Mouse (Mus musculus) limb, embryonic 14.5 days (tissue): ENCODE measurements around the gene Tnfaip3. TPM values are rescaled to one million over a fixed set of nuclear protein-coding genes. Genes with fewer than 3 reads are reported as not detected.

Source experiments
- ATAC-seq: fragments of 200-750 bp; cut with Nextera tagmentation; 2 replicates; pipeline ENCODE4 v1.8.0; 2017; ENCODE audit warnings: low read depth, moderate number of reproducible peaks, moderate TSS enrichment; ENCODE audit not compliant: low FRiP score
- DNase-seq: peaks from one replicate; pipeline ENCODE4 v3.0.0-alpha.2; 2015; ENCODE audit warnings: low spot score
- H3K27ac ChIP-seq: fragments of 300-500 bp; sonication (generic); replicated peaks from 2 replicates; pipeline ENCODE4 v1.5.1; 2014; ENCODE audit warnings: low read depth, mild to moderate bottlenecking, low read length, moderate library complexity, mixed read lengths
- H3K27me3 ChIP-seq: fragments of 300-500 bp; sonication (generic); 2 replicates; pipeline ENCODE4 v1.6.1; 2014; ENCODE audit warnings: low read length, mixed read lengths; ENCODE audit not compliant: control insufficient read depth, insufficient read depth
- H3K36me3 ChIP-seq: fragments of 300-500 bp; sonication (generic); 2 replicates; pipeline ENCODE4 v1.6.1; 2014; ENCODE audit warnings: mild to moderate bottlenecking, low read length, moderate library complexity, mixed read lengths; ENCODE audit not compliant: control insufficient read depth, insufficient read depth
- H3K4me1 ChIP-seq: fragments of 300-500 bp; sonication (generic); 2 replicates; pipeline ENCODE4 v1.6.1; 2014; ENCODE audit warnings: antibody characterized with exemption, low read length, mixed read lengths; ENCODE audit not compliant: control insufficient read depth, insufficient read depth
- H3K4me2 ChIP-seq: fragments of 300-500 bp; sonication (generic); replicated peaks from 2 replicates; pipeline ENCODE4 v1.6.1; 2014; ENCODE audit warnings: low read depth, mild to moderate bottlenecking, low read length, moderate library complexity; ENCODE audit not compliant: severe bottlenecking
- H3K4me3 ChIP-seq: fragments of 300-500 bp; sonication (generic); replicated peaks from 2 replicates; pipeline ENCODE4 v1.5.1; 2014; ENCODE audit warnings: low read length
- H3K9ac ChIP-seq: fragments of 300-500 bp; sonication (generic); 2 replicates; pipeline ENCODE4 v1.6.1; 2014; ENCODE audit warnings: mild to moderate bottlenecking, low read depth, low read length, moderate library complexity; ENCODE audit not compliant: severe bottlenecking
- H3K9me3 ChIP-seq: fragments of 300-500 bp; sonication (generic); 2 replicates; pipeline ENCODE4 v1.6.1; 2016; ENCODE audit warnings: low read length; ENCODE audit not compliant: control insufficient read depth
- POLR2A ChIP-seq: fragments of 200-500 bp; IDR thresholded peaks from 2 replicates; pipeline ENCODE4 v1.8.0; 2012; ENCODE audit warnings: inconsistent platforms, mild to moderate bottlenecking, moderate library complexity, borderline replicate concordance; ENCODE audit not compliant: insufficient read depth, insufficient read length; ENCODE audit errors: extremely low read depth
- WGBS: fragments of 180-500 bp; shearing (Covaris S2); extraction: QIAGEN DNeasy Blood & Tissue Kit; methylation state at CpG from one replicate; pipeline ENCODE4 v1.1.7; 2014; 5-methylcytosine and 5-hydroxymethylcytosine counted together
- polyA plus RNA-seq, 2 experiments: library from polyadenylated mRNA; depleted of rRNA in 1 of 2; stranded (reverse) in 1 of 2; unstranded in 1 of 2; fragments of >200 nt; fragmentation: Nextera tagmentation in 1 of 2; extraction: Ambion mirVana in 1 of 2; gene quantifications; 2 replicates each; pipeline versions ENCODE4 v1.2.1 to v1.2.3; 2012 to 2014

The Tnfaip3 gene
- polyA plus RNA-seq, 2 experiments = 4.4 to 4.9 TPM

DNA sequence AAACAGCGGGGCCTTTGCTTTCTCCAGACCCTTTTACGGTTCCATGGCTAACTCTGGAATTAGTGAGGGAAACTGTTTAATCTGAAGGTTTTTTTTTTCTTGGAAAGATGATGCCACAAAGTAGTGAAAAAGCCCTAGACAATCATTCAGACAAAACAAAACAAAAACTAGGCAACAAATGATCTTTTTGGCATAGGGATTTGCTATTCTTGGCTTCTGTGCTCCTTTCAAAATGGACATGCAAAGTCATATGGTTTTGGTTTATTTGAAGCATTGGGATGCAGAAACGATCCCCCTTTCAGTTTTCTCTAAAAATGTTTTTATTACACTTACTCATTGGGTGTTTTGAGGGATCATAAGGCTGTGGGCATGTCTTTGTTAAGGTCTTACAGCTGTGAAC lies 41.0 kb downstream of the Tnfaip3 start:
- ATAC-seq = no peak
- Histone ChIP-seq H3K4me1 (no peaks in the 10 kb centered on the region), H3K27me3 (no peaks in the 10 kb centered on the region), H3K27ac (no peak overlapping the region), H3K9ac (no peak overlapping the region), H3K36me3 (no peaks in the 10 kb centered on the region), H3K4me3 (no peak overlapping the region), H3K4me2 (no peak overlapping the region), H3K9me3 (no peaks in the 10 kb centered on the region)
- WGBS = 48% methylated on average over 3 of the region's 3 CpGs
- TF ChIP-seq POLR2A = no peak
- no peak for DNase-seq

DNA sequence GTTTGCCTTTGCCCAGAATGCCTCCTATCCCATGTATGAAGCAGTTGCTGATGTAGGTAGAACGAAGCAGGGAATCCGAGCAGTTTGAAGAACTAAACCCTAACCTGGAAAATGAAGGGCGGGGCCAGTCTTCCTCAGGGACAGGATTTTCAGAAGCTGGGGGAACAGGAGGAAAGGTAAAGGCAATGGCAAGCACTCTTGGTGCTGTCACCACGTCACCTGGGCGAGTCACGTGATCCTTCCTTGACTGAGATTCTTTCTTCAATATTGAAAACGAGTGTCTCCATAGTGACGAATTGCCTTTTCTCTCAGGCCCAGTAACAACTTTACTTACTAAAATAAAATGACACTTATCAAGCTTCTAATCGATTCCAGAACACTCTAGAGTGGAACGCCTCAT lies 48.6 kb downstream of the Tnfaip3 start:
- DNase-seq (no peak), ATAC-seq (no peak)
- H3K4me2 ChIP-seq = no peak overlapping the region
- H3K9ac ChIP-seq = no peak overlapping the region
- no peaks in the 10 kb centered on the region for H3K9me3 ChIP-seq
- no peak overlapping the region for H3K4me3 ChIP-seq
- H3K36me3 ChIP-seq = no peaks in the 10 kb centered on the region
- H3K4me1 ChIP-seq = no peaks in the 10 kb centered on the region
- no peaks in the 10 kb centered on the region for H3K27me3 ChIP-seq
- H3K27ac ChIP-seq = no peak overlapping the region
- WGBS = 82% methylated on average over 10 of the region's 10 CpGs
- TF ChIP-seq POLR2A = no peak

DNA sequence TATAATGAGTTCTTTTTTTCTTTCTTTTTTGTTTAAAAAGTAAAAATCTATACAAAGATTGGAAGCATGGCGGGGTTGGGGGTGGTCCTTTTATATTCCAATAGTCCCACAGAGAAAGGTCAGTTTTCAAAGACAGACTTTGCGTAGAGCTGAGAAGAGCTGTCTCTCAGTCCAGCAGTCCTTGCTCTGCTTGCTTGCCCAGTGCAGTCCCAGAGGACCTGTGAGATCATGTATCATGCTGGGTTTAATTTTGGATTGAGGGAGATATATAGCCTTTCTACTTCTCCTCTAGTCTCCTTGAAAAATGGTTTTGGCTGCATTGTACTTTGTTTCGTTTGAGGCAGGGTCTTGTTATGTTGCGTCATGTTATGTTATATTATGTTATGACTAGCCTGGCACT lies 49.9 kb downstream of the Tnfaip3 start:
- DNase-seq (no peak), ATAC-seq (no peak)
- WGBS = 77% methylated on average over 4 of the region's 4 CpGs
- Histone ChIP-seq H3K27me3 (no peaks in the 10 kb centered on the region), H3K9me3 (no peaks in the 10 kb centered on the region), H3K4me1 (no peaks in the 10 kb centered on the region), H3K36me3 (no peaks in the 10 kb centered on the region), H3K27ac (no peak overlapping the region), H3K9ac (no peak overlapping the region), H3K4me3 (no peak overlapping the region), H3K4me2 (no peak overlapping the region)
- no peak for TF ChIP-seq POLR2A

DNA sequence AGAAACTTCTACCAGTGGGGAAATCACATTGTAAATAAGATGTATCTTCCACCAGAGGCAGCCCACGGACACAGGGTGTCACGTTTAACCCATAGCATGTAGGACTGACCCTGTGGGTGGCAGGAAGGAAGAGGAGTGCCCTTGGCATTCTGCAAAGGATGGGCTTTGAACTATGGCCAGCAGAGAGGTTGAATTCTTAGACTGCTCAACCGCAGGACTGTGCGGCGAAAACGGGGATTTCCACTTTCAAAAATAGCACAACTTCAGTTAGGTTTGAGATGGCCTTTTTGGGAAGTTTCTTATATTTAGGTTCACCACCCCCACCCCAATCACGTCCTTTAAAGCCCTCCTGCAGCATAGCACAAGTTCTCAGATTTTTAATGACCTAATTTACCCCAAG lies 50.6 kb downstream of the Tnfaip3 start:
- no peak for TF ChIP-seq POLR2A
- ATAC-seq = no peak
- no peaks in the 10 kb centered on the region for H3K4me1 ChIP-seq
- H3K4me2 ChIP-seq = no peak overlapping the region
- H3K27me3 ChIP-seq = no peaks in the 10 kb centered on the region
- no peaks in the 10 kb centered on the region for H3K36me3 ChIP-seq
- H3K9ac ChIP-seq = no peak overlapping the region
- H3K27ac ChIP-seq = no peak overlapping the region
- no peak for DNase-seq
- WGBS = 67% methylated on average over 7 of the region's 7 CpGs
- H3K4me3 ChIP-seq = no peak overlapping the region
- H3K9me3 ChIP-seq = no peaks in the 10 kb centered on the region

DNA sequence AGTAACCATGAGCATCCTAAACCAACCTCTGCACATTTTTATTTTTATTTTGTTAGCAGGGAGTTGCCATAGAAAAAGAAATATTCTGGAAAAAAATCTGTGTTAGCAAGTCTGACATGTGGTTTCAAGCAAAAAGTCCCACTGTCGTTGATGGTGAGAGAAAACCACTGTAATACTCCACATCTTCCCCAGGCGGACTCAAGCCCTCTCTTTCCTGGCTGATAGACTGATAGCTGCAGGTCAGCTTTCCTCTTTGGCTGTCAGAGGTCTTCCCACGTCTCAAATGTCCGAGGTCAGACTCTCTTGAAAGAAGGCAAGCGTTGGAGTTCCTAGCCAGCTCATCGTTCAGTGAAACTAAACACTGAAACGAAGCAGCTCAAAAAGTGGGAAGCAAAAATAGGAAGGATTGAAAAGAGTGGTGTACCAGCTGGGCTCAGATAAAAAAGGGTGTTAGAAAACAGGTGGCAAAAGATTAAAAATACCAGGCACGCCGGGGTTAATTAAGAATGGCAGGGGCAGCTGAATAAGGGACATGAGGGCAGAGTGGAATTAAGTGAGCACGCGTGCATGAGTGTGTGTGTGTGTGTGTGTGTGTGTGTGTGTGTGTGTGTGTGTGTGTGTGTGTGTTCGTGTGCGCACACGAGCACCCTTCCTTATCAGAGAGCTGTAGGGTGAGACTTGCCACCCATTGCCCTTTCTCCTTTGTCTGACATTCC lies 55.5 kb downstream of the Tnfaip3 start:
- WGBS = 56% methylated on average over 11 of the region's 14 CpGs
- no peak overlapping the region for H3K9ac ChIP-seq
- H3K4me2 ChIP-seq = no peak overlapping the region
- H3K4me3 ChIP-seq = no peak overlapping the region
- TF ChIP-seq POLR2A = no peak
- no peaks in the 10 kb centered on the region for H3K9me3 ChIP-seq
- no peak overlapping the region for H3K27ac ChIP-seq
- DNase-seq (no peak), ATAC-seq (peak; percentile 67)
- H3K36me3 ChIP-seq = no peaks in the 10 kb centered on the region
- H3K27me3 ChIP-seq = no peaks in the 10 kb centered on the region
- H3K4me1 ChIP-seq = no peaks in the 10 kb centered on the region
